Mouse (Mus musculus): Measurements from ENCODE around the gene Sult1b1. TPM values are rescaled to one million over a fixed set of nuclear protein-coding genes. Genes with fewer than 3 reads are reported as not detected.
"Not testable (repeated sequence)": the region's sequence is repeated elsewhere in the genome, so short reads cannot be mapped to it uniquely, and the experiment has no call there.

The Sult1b1 gene
- polyA plus RNA-seq, 1 experiment, result not detected

- TF ChIP-seq MAX (IDR thresholded peaks at IDR 0.05) (no peak), MYOG (IDR thresholded peaks at IDR 0.05; ENCODE audit: control insufficient read depth, extremely low read depth, insufficient read length) (no peak), CTCF (IDR thresholded peaks at IDR 0.05; ENCODE audit: control insufficient read depth, insufficient read depth, insufficient read length) (no peak), CEBPB (IDR thresholded peaks at IDR 0.05; ENCODE audit: low read depth) (no peak), USF1 (IDR thresholded peaks at IDR 0.05; ENCODE audit: low read depth) (no peak), FOSL1 (IDR thresholded peaks at IDR 0.05; ENCODE audit: insufficient read depth, low read length, poor library complexity, severe bottlenecking) (no peak), MYOD1 (IDR thresholded peaks at IDR 0.05; ENCODE audit: control insufficient read depth, insufficient read length, low read depth) (no peak)
- no peaks in the 10 kb centered on the region for H3K79me3 ChIP-seq (ENCODE audit: low read depth)
- H3K27me3 ChIP-seq (ENCODE audit: control insufficient read depth, insufficient read depth, insufficient read length), result no peaks in the 10 kb centered on the region
- H3K79me2 ChIP-seq (ENCODE audit: control insufficient read depth, insufficient read depth), result no peaks in the 10 kb centered on the region
- H3K4me3 ChIP-seq (ENCODE audit: insufficient read depth, poor library complexity, severe bottlenecking), result no peak overlapping the region
- H3ac ChIP-seq (ENCODE audit: control insufficient read depth, insufficient read length, low read depth), result no peak overlapping the region
- H3K36me3 ChIP-seq (ENCODE audit: control insufficient read depth, insufficient read depth), result no peaks in the 10 kb centered on the region
These were observed 5.7 kb downstream of the Sult1b1 start for GRCm38 (mm10) chr5:87532288-87532687.

GRCm38 (mm10) chr5:87523561-87523960, 14.4 kb downstream of the Sult1b1 start:
- not testable (repeated sequence) for H3K79me2 ChIP-seq (ENCODE audit: control insufficient read depth, insufficient read depth); H3K79me3 ChIP-seq (ENCODE audit: low read depth); H3K4me3 ChIP-seq (ENCODE audit: insufficient read depth, poor library complexity, severe bottlenecking); H3K27me3 ChIP-seq (ENCODE audit: control insufficient read depth, insufficient read depth, insufficient read length); H3ac ChIP-seq (ENCODE audit: control insufficient read depth, insufficient read length, low read depth); H3K36me3 ChIP-seq (ENCODE audit: control insufficient read depth, insufficient read depth)

GRCm38 (mm10) chr5:87505776-87506458, 32.1 kb downstream of the Sult1b1 start:
- H3K79me2 ChIP-seq (ENCODE audit: control insufficient read depth, insufficient read depth), result no peaks in the 10 kb centered on the region
- H3K79me3 ChIP-seq (ENCODE audit: low read depth), result no peaks in the 10 kb centered on the region
- H3K27me3 ChIP-seq (ENCODE audit: control insufficient read depth, insufficient read depth, insufficient read length), result no peaks in the 10 kb centered on the region
- no peaks in the 10 kb centered on the region for H3K36me3 ChIP-seq (ENCODE audit: control insufficient read depth, insufficient read depth)
- H3K4me3 ChIP-seq (ENCODE audit: insufficient read depth, poor library complexity, severe bottlenecking), result no peak overlapping the region
- no peak overlapping the region for H3ac ChIP-seq (ENCODE audit: control insufficient read depth, insufficient read length, low read depth)
- no peak for TF ChIP-seq CEBPB (IDR thresholded peaks at IDR 0.05; ENCODE audit: low read depth)
- TF ChIP-seq MAX (IDR thresholded peaks at IDR 0.05), result no peak
- no peak for TF ChIP-seq MYOG (IDR thresholded peaks at IDR 0.05; ENCODE audit: control insufficient read depth, extremely low read depth, insufficient read length)
- TF ChIP-seq CTCF (IDR thresholded peaks at IDR 0.05; ENCODE audit: control insufficient read depth, insufficient read depth, insufficient read length), result no peak
- no peak for TF ChIP-seq MYOD1 (IDR thresholded peaks at IDR 0.05; ENCODE audit: control insufficient read depth, insufficient read length, low read depth)
- no peak for TF ChIP-seq FOSL1 (IDR thresholded peaks at IDR 0.05; ENCODE audit: insufficient read depth, low read length, poor library complexity, severe bottlenecking)
- TF ChIP-seq USF1 (IDR thresholded peaks at IDR 0.05; ENCODE audit: low read depth), result no peak

GRCm38 (mm10) chr5:87502687-87503086, 35.3 kb downstream of the Sult1b1 start:
- no peaks in the 10 kb centered on the region for H3K79me2 ChIP-seq (ENCODE audit: control insufficient read depth, insufficient read depth)
- H3K36me3 ChIP-seq (ENCODE audit: control insufficient read depth, insufficient read depth), result no peaks in the 10 kb centered on the region
- no peaks in the 10 kb centered on the region for H3K79me3 ChIP-seq (ENCODE audit: low read depth)
- H3ac ChIP-seq (ENCODE audit: control insufficient read depth, insufficient read length, low read depth), result no peak overlapping the region
- H3K27me3 ChIP-seq (ENCODE audit: control insufficient read depth, insufficient read depth, insufficient read length), result no peaks in the 10 kb centered on the region
- no peak for TF ChIP-seq FOSL1 (IDR thresholded peaks at IDR 0.05; ENCODE audit: insufficient read depth, low read length, poor library complexity, severe bottlenecking)
- TF ChIP-seq MAX (IDR thresholded peaks at IDR 0.05), result no peak
- TF ChIP-seq MYOD1 (IDR thresholded peaks at IDR 0.05; ENCODE audit: control insufficient read depth, insufficient read length, low read depth), result no peak
- TF ChIP-seq CTCF (IDR thresholded peaks at IDR 0.05; ENCODE audit: control insufficient read depth, insufficient read depth, insufficient read length), result no peak
- no peak for TF ChIP-seq CEBPB (IDR thresholded peaks at IDR 0.05; ENCODE audit: low read depth)
- no peak for TF ChIP-seq MYOG (IDR thresholded peaks at IDR 0.05; ENCODE audit: control insufficient read depth, extremely low read depth, insufficient read length)
- no peak for TF ChIP-seq USF1 (IDR thresholded peaks at IDR 0.05; ENCODE audit: low read depth)
- H3K4me3 ChIP-seq (ENCODE audit: insufficient read depth, poor library complexity, severe bottlenecking), result no peak overlapping the region

- Histone ChIP-seq H3K79me3 (ENCODE audit: low read depth) (no peaks in the 10 kb centered on the region), H3K79me2 (ENCODE audit: control insufficient read depth, insufficient read depth) (no peaks in the 10 kb centered on the region), H3ac (ENCODE audit: control insufficient read depth, insufficient read length, low read depth) (no peak overlapping the region), H3K4me3 (ENCODE audit: insufficient read depth, poor library complexity, severe bottlenecking) (no peak overlapping the region), H3K27me3 (ENCODE audit: control insufficient read depth, insufficient read depth, insufficient read length) (no peaks in the 10 kb centered on the region), H3K36me3 (ENCODE audit: control insufficient read depth, insufficient read depth) (no peaks in the 10 kb centered on the region)
- TF ChIP-seq CTCF (IDR thresholded peaks at IDR 0.05; ENCODE audit: control insufficient read depth, insufficient read depth, insufficient read length) (no peak), MAX (IDR thresholded peaks at IDR 0.05) (no peak), USF1 (IDR thresholded peaks at IDR 0.05; ENCODE audit: low read depth) (no peak), FOSL1 (IDR thresholded peaks at IDR 0.05; ENCODE audit: insufficient read depth, low read length, poor library complexity, severe bottlenecking) (no peak), CEBPB (IDR thresholded peaks at IDR 0.05; ENCODE audit: low read depth) (no peak), MYOG (IDR thresholded peaks at IDR 0.05; ENCODE audit: control insufficient read depth, extremely low read depth, insufficient read length) (no peak), MYOD1 (IDR thresholded peaks at IDR 0.05; ENCODE audit: control insufficient read depth, insufficient read length, low read depth) (no peak)
These were observed 38.7 kb downstream of the Sult1b1 start for GRCm38 (mm10) chr5:87499341-87499740.

- H3ac ChIP-seq (ENCODE audit: control insufficient read depth, insufficient read length, low read depth), result no peak overlapping the region
- TF ChIP-seq MAX (IDR thresholded peaks at IDR 0.05), result no peak
- no peak for TF ChIP-seq FOSL1 (IDR thresholded peaks at IDR 0.05; ENCODE audit: insufficient read depth, low read length, poor library complexity, severe bottlenecking)
- TF ChIP-seq MYOD1 (IDR thresholded peaks at IDR 0.05; ENCODE audit: control insufficient read depth, insufficient read length, low read depth), result no peak
- TF ChIP-seq MYOG (IDR thresholded peaks at IDR 0.05; ENCODE audit: control insufficient read depth, extremely low read depth, insufficient read length), result no peak
These were observed 39.1 kb downstream of the Sult1b1 start for GRCm38 (mm10) chr5:87498936-87499335.

More at GRCm38 (mm10) chr5:87498936-87499335, 39.1 kb downstream of the Sult1b1 start:
- Histone ChIP-seq H3K79me3 (ENCODE audit: low read depth) (no peaks in the 10 kb centered on the region), H3K36me3 (ENCODE audit: control insufficient read depth, insufficient read depth) (no peaks in the 10 kb centered on the region), H3K27me3 (ENCODE audit: control insufficient read depth, insufficient read depth, insufficient read length) (no peaks in the 10 kb centered on the region), H3K4me3 (ENCODE audit: insufficient read depth, poor library complexity, severe bottlenecking) (no peak overlapping the region), H3K79me2 (ENCODE audit: control insufficient read depth, insufficient read depth) (no peaks in the 10 kb centered on the region)
